Mouse (Mus musculus) thymus, postnatal 25 days (tissue): ENCODE data around the gene Smoc1.
A peak's percentile ranks its signal among the peaks of the same experiment; 100 is the strongest.

Source experiments
- DNase-seq: peaks from one replicate; pipeline ENCODE4 v3.0.0; 2022

Gene Smoc1

GRCm38 (mm10) chr12:81138217-81138616 lies 111.6 kb downstream of the Smoc1 start:
- DNase-seq: no peak

- DNase-seq: no peak
Measured at GRCm38 (mm10) chr12:81139463-81139862, 112.9 kb downstream of the Smoc1 start.

DNA sequence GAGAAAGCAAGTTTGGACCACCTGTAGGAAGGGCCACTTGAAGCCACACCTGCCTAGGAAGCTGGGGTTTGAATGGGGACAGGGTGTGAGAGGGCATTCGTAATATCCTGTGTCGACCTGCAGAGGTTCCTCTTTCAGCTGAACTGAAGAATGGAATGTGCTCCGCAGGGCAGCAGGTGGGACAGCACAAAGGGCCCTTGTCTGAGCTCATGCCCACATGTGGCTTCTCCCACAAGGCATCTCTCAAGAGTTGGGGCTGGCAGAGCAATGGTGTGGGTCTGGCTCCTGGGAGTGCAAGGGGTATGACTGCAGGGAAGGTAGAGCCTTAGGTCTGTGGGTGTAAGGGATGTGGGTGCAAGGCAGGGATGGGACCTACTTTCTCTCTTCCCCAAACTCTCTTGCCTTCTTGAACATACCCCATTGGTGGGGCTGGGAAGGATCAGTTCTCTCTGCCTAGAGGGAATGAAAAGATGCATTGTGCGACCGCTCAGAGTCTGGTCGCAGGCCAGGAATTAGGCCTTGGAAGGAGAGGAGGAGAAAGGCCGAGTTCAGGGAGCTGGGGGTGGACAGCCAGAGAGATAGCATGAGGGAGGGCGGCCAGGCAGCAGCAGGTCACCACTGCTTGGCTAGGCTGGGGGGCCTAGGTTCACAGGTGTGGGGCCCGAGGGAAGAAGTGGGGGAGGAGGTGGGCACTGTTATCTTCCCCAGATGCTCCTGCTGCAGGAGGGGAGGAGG lies 114.2 kb downstream of the Smoc1 start:
- no peak for DNase-seq

- DNase-seq: no peak
Measured at GRCm38 (mm10) chr12:81141329-81141711, 114.7 kb downstream of the Smoc1 start.

DNA sequence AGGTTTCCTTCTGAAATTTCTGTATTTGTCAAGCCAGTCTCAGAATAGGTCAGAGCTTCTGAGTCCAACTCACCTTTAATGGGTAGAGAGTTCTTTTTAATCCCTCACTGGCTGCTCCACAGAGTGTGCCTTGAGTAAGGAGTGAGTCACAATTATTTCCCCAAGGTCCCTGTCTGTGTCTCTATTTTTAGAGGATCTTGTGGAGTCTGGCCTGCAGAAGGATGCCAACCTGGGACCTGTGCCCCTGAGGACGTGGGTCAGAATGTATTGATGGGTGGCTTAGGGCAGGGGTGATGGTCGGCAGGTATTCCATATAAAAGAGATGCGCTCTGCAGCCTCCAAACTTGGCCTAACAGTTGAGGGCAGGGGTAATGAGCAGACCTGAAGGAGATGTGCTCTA lies 115.6 kb downstream of the Smoc1 start:
- no peak for DNase-seq

- no peak for DNase-seq
Measured at GRCm38 (mm10) chr12:81144201-81144600, 117.6 kb downstream of the Smoc1 start.

DNA sequence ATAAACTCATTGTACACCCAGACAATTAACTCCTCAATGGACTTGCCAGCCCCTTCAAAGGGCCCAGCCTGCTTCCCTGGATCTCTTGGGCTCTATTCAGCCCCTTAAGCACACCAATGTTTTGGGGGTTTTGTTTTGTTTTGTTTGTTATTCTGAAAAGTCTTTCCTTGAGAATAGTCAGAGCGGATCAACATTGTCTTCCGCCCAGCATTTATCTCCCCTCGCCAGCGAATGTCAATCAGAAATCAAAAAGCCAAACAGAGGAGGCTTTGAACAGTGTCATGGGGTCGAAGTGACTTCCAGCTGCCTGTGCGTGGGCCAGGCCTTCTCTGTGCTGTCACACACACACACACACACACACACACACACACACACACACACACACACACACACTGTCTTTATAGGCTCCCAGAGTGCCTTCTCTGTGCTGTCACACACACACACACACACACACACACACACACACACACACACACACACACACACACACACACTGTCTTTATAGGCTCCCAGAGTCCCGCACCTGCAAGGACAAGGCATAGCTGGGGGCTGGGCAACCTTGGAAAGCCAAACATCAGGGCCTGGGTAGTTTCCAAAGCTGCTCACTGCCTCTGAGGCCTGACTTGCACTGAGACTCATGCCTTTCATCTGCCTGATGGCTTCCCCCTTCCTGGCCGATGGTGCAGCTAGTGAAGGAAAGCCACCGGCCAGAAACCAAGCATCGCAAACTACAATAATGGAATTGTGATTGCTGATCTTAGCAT lies 120.0 kb downstream of the Smoc1 start:
- DNase-seq: no peak

DNA sequence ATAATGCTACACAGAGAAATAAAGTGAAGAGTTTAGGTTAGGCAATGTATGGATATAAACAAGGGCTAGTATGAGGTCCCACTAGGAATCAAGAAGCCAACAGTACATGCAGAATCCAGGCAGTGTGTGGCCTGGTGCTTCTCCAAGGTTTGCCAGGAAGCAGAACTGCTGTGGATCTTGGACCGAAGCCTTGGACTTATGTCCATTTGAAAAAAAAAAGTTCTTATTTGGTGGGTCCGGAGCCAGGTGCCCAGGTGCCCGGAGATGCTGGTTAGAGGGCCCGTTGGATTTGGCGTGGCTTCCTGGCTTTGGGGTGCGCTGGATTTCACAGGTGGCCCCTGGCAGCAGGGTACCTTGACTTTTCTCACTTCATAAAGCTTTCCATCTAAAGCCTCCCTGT lies 121.3 kb downstream of the Smoc1 start:
- DNase-seq: no peak

DNA sequence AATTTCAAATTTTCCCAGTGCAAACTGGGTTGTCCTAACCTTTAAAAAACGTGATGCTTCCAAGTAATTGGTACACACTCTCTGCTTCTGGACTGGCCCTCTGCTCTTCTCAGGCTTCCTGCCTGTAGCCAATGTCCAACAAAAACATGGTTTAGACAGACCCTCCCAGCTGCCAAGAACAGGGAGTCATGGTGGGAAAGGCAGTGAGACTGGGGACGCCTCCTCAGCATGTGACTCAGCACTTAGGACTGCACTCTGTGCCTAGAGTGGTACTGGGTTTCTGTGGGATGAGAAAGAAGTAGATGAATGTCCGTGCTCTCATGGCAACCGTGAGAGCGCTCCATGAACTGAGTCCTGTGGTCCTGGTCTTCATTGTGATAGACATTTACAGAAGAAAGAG lies 124.3 kb downstream of the Smoc1 start:
- DNase-seq: no peak

GRCm38 (mm10) chr12:81152082-81152481 lies 125.5 kb downstream of the Smoc1 start:
- DNase-seq: no peak

GRCm38 (mm10) chr12:81155675-81156074 lies 129.1 kb downstream of the Smoc1 start:
- no peak for DNase-seq

DNA sequence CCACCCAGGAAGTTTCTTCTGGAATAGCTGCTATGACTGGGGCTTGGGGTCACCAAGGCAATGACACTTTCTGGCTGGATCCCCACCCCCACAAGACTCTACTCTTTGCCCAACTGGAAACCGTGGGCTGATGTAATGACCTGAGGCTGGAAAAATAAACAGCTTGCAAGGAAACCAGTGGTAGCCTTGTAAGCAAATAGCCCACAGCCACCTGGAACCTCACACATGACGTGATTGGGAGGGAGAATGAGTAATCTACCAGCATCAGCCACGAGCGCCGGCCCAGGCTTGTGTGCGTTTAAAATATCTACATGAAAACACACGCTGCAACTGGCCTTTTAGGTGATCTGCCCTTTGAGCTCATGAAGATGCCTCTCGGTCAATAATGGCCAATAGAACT lies 130.2 kb downstream of the Smoc1 start:
- no peak for DNase-seq

- DNase-seq: no peak
Measured at GRCm38 (mm10) chr12:81159947-81160346, 133.3 kb downstream of the Smoc1 start.

DNA sequence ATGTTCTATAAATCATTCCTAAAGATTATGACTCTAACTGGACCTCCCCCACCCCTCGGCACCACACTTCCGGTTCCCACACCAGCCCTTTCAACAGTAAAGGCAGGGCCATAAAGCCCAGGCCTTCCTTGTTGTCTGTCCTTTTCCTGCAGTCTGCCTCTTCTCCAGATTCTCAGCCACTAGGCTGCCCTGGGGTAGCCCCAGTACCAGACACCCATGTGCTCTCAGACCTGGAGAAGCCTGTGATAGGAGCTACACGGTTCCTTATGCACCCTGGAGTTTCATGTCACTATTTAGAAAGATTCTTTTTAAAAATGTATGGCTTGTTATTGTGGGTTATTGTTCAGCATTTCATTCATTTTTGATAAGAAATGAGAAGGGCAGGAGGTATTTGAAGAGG lies 133.8 kb downstream of the Smoc1 start:
- DNase-seq: no peak

GRCm38 (mm10) chr12:81160831-81161230 lies 134.2 kb downstream of the Smoc1 start:
- peak; percentile 34 for DNase-seq

- DNase-seq: no peak
Measured at GRCm38 (mm10) chr12:81161282-81161681, 134.7 kb downstream of the Smoc1 start.

DNA sequence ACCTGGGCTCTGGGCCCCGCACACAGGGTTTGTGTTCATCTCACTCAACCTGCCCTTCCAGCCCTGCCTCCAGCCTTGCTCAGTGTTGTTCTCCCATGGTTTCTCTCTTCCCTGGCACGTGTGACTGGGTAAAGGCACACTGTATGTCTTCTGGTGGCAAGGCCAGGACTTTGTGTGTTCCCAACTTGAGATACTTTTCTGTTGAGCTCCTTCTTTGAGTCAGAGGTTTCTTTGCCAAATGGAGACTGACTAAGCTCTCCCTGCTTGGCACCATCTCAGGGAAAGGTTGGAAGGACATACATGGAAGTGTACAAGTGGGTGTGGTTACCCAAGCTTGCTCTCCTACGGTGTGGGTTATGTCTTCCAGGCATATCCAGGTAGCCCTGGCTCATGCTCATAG lies 136.5 kb downstream of the Smoc1 start:
- DNase-seq: no peak

- no peak for DNase-seq
Measured at GRCm38 (mm10) chr12:81163566-81163965, 137.0 kb downstream of the Smoc1 start.

- DNase-seq: no peak
Measured at GRCm38 (mm10) chr12:81166092-81166491, 139.5 kb downstream of the Smoc1 start.

DNA sequence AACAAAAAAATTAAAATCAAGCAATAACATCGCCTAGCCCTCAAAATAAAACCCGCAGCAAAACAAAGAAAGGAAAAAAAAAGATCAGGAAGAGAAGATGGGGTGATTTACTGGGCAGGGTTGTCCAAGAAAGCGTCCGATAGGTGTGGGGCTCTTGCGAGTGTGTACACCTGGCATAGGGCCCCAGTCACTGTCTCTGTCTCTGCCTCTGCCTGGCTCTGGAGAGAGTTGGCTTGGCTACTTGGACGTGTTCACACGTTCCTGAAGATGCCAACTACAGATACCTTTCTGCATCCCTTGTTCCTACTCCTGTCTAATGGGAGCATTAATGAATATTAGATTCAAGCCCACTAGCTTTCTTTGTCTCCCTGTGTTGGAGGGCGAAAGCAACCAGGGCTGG lies 140.0 kb downstream of the Smoc1 start:
- no peak for DNase-seq

DNA sequence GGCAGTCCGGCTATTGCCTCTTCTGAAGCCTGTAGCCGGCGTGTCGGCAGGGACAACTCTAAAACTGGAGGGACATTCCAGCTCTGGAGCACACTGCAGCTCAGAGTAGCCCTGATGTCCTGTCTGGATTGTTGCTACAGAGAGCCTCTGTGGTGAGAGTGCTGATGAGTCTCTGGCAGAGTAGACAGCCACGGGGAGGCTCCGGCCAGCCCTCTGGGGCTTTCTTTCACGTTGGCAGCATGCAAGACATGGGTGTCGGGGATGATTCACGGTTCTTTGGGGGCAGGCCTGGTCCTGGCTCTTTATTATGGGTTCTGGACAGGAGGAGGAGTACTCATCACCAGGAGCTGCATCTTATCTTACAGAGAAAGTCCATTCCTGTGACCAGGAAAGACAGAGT lies 140.5 kb downstream of the Smoc1 start:
- no peak for DNase-seq

DNA sequence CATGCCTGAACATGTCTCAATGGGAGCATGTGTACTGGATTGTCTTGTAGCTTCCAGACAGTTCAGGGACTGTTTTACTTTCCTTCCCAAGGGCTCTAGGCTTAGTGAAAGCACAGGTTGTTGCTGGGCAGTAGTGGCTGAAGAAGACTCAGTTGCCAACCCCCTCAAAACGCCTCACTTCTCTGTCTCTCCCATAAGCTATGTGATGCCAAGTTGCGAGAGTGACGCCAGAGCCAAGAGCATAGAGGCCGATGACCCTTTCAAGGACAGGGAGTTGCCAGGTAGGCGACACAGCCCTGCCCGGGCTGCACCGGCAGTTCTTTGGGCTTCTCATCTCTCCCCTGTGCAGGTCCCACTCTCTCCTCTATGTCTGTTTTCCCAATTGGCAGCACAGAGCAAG lies 141.4 kb downstream of the Smoc1 start:
- DNase-seq: no peak

DNA sequence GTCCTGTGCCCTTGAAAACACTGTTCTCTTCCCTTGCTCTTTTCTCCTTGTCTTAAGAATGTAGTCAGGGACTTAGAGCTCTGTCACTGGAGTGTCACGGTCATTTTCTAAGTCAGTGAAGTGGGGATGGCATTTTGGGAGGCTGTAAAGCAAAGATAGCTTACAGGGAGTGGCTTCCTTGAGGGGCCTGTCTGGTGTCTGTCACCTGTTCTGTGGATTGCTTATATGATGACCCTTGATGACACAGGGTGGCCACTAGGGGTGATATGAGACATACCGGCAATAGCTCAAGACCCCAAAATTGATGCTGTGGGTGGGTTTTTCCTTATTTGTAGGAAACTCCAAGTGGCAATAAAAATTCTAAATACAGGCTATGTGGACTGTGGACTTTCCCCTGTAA lies 141.9 kb downstream of the Smoc1 start:
- DNase-seq: no peak

DNA sequence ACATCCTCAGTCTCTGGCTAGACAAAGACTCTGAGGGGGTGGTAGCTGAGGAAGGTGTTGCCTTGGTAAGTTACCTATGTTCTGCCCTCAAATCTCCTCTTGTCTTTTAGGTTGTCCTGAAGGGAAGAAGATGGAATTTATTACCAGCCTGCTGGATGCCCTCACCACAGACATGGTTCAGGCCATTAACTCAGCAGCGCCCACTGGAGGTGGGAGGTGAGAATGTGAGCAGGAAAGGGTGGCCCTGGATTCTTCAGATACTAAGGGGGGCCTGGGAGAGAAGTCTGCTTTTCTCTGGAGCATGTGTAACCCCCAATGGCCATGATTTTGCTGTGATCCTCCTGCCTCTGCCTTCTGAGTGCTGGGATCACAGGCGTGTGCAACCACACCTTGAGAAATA lies 143.5 kb downstream of the Smoc1 start:
- DNase-seq: peak; percentile 19

GRCm38 (mm10) chr12:81173011-81173410 lies 146.4 kb downstream of the Smoc1 start:
- no peak for DNase-seq
